In genomic region chr5:30230901-30231300, GRCm38 (mm10) we compare ENCODE assay signal across 11 mouse cellular contexts. TPM values are rescaled to one million over a fixed set of nuclear protein-coding genes. Genes with fewer than 3 reads are reported as not detected.
DNase-seq lines count a peak whose midpoint lies in the region; ATAC-seq and TF ChIP-seq lines count a peak whose summit lies in the region.
"Had no signal": no experiment of that assay in that cellular context is flagged by ENCODE, and none has a peak within 500 bp of the region (broad histone marks: within the 10 kb centered on the region; RNA-seq: fewer than 3 reads in every experiment).

No protein-coding gene starts in this region.

- peak; percentile 34 for DNase-seq in hindbrain, postnatal 0 days (ENCODE audit: low spot score)
- DNase-seq in hindbrain, embryonic 11.5 days (ENCODE audit: low spot score) = no peak
- peak; percentile 62 for DNase-seq in 3T3-L1 (ENCODE audit: low read depth, low spot score)
- DNase-seq in NIH3T3 (ENCODE audit: low read depth) = peak; percentile 69
- peak; percentile 26 to 36 for DNase-seq in kidney, postnatal 4 days
- DNase-seq in thymus, postnatal 14 days = peak; percentile 71
- DNase-seq in MN1 (ENCODE audit: low spot score) = no peak

- H3K27ac ChIP-seq in hindbrain, postnatal 0 days = no peak overlapping the region
- no peak overlapping the region for H3K27ac ChIP-seq in hindbrain, embryonic 11.5 days (ENCODE audit: low read depth, low read length)
- H3K27ac ChIP-seq: heart, embryonic 13.5 days had no signal

- H3K9ac ChIP-seq in hindbrain, postnatal 0 days (replicated peaks; ENCODE audit: low read length) = no peak overlapping the region
- H3K9ac ChIP-seq in hindbrain, embryonic 11.5 days (ENCODE audit: low read depth, low read length) = no peak overlapping the region

- no peak overlapping the region for H3K4me3 ChIP-seq in hindbrain, postnatal 0 days (ENCODE audit: low read length)
- H3K4me3 ChIP-seq in hindbrain, embryonic 11.5 days (ENCODE audit: low read depth, low read length) = no peak overlapping the region

- H3K4me2 ChIP-seq in hindbrain, postnatal 0 days (ENCODE audit: low read depth, low read length) = no peak overlapping the region
- H3K4me2 ChIP-seq in hindbrain, embryonic 11.5 days (replicated peaks; ENCODE audit: low read depth, low read length) = no peak overlapping the region

- H3K36me3 ChIP-seq in hindbrain, postnatal 0 days (ENCODE audit: insufficient read depth, low read length) = no peaks in the 10 kb centered on the region
- H3K36me3 ChIP-seq in hindbrain, embryonic 11.5 days (ENCODE audit: control insufficient read depth, insufficient read depth, low read length) = no peaks in the 10 kb centered on the region

- TF ChIP-seq CTCF in hindbrain, postnatal 0 days (IDR thresholded peaks at IDR 0.05; ENCODE audit: low read depth) = peak; percentile 61

- no peaks in the 10 kb centered on the region for H3K27me3 ChIP-seq in hindbrain, postnatal 0 days (ENCODE audit: insufficient read depth, low read length)
- H3K27me3 ChIP-seq in hindbrain, embryonic 11.5 days (ENCODE audit: control insufficient read depth, insufficient read depth, low read length) = no peaks in the 10 kb centered on the region
- H3K27me3 ChIP-seq: heart, embryonic 13.5 days; liver, embryonic 15.5 days had no signal

- no peaks in the 10 kb centered on the region for H3K9me3 ChIP-seq in hindbrain, postnatal 0 days (ENCODE audit: low read length)
- no peaks in the 10 kb centered on the region for H3K9me3 ChIP-seq in hindbrain, embryonic 11.5 days (ENCODE audit: control insufficient read depth, low read length)
- H3K9me3 ChIP-seq: liver, embryonic 15.5 days had no signal

- no peak for ATAC-seq in hindbrain, postnatal 0 days
- ATAC-seq in hindbrain, embryonic 11.5 days (ENCODE audit: low FRiP score) = no peak
- no peak for ATAC-seq in monocyte, adult 5-6 weeks (replicated peaks; ENCODE audit: insufficient number of reproducible peaks, low FRiP score, low TSS enrichment, poor library complexity, severe bottlenecking)

- peaks cover 21% of the 10 kb centered on the region; the same call in 1 of the 2 replicates for H3K4me1 ChIP-seq in hindbrain, postnatal 0 days (ENCODE audit: insufficient read depth, low read length)
- 0 out of 2 replicates have a peak, but pooled peaks cover 2% of the 10 kb centered on the region for H3K4me1 ChIP-seq in hindbrain, embryonic 11.5 days (replicated peaks; ENCODE audit: control insufficient read depth, insufficient read depth, low read length)

- 78% methylated on average over 4 of the region's 4 CpGs for WGBS in hindbrain, postnatal 0 days
- 83% methylated on average over 4 of the region's 4 CpGs for WGBS in hindbrain, embryonic 11.5 days

RNA-seq across cellular contexts. Expression of gene Selenoi, which starts 1.5 kb away (rescaled TPM):
- total RNA-seq in hindbrain, postnatal 0 days (2014; rRNA removed) = 99.5 and 108 TPM in 2 replicates
- 20.7 and 23.1 TPM in 2 replicates for polyA plus RNA-seq in hindbrain, postnatal 0 days (2015; fragmentation: Nextera tagmentation; extraction: Ambion mirVana)
- 24.0 and 25.4 TPM in 2 replicates for polyA plus RNA-seq in hindbrain, embryonic 11.5 days (2014; fragmentation: Nextera tagmentation; extraction: Ambion mirVana)
- total RNA-seq in monocyte, adult 5-6 weeks (2017) = 19.7 to 23.6 TPM (median 22.3 TPM) in 3 replicates

RNA-seq across cellular contexts. Expression of gene Adgrf3, which starts 25.4 kb away (rescaled TPM):
- 0.37 TPM in 1 of 2 replicates, not detected in the other for total RNA-seq in hindbrain, postnatal 0 days (2014; rRNA removed)
- polyA plus RNA-seq in hindbrain, postnatal 0 days (2015; fragmentation: Nextera tagmentation; extraction: Ambion mirVana) = not detected in 2 replicates
- not detected in 2 replicates for polyA plus RNA-seq in hindbrain, embryonic 11.5 days (2014; fragmentation: Nextera tagmentation; extraction: Ambion mirVana)
- not detected in 3 replicates for total RNA-seq in monocyte, adult 5-6 weeks (2017)
- total RNA-seq: adrenal gland, postnatal 36 days had no signal
- polyA plus RNA-seq: liver, embryonic 15.5 days had no signal

RNA-seq across cellular contexts. Expression of gene Drc1, which starts 50.3 kb away (rescaled TPM):
- total RNA-seq in hindbrain, postnatal 0 days (2014; rRNA removed) = 4.6 and 4.9 TPM in 2 replicates
- 6.6 TPM in 2 replicates for polyA plus RNA-seq in hindbrain, postnatal 0 days (2015; fragmentation: Nextera tagmentation; extraction: Ambion mirVana)
- 1.4 and 2.9 TPM in 2 replicates for polyA plus RNA-seq in hindbrain, embryonic 11.5 days (2014; fragmentation: Nextera tagmentation; extraction: Ambion mirVana)
- 0.19 to 0.53 TPM in 2 of 3 replicates, not detected in the other for total RNA-seq in monocyte, adult 5-6 weeks (2017)

Comparison
In these comparisons a context has a peak if more than half of its experiments do, and no peak if none do; other contexts are left out.
1. DNase-seq: peak in hindbrain, postnatal 0 days (single experiment), 3T3-L1 (single experiment), NIH3T3 (single experiment), kidney, postnatal 4 days (2 of 2) and thymus, postnatal 14 days (single experiment); none in hindbrain, embryonic 11.5 days (single experiment) and MN1 (single experiment).